Mouse (Mus musculus): ENCODE measurements around the gene Spice1. TPM values are rescaled to one million over a fixed set of nuclear protein-coding genes. Genes with fewer than 3 reads are reported as not detected.

The Spice1 gene
- total RNA-seq, 2 experiments from 2014 or later, result 12.7 to 14.8 TPM

Other genes starting within 250 kb of the Spice1 start
- gene Atp6v1a, start 207.4 kb upstream of the Spice1 start, total RNA-seq (2015), result 84.2 and 92.1 TPM in 2 replicates
- 111 and 131 TPM in 2 replicates for gene Atp6v1a, start 207.4 kb upstream of the Spice1 start, total RNA-seq (2017)
- gene Naa50, start 207.3 kb upstream of the Spice1 start, total RNA-seq (2015), result 66.0 and 77.7 TPM in 2 replicates
- gene Naa50, start 207.3 kb upstream of the Spice1 start, total RNA-seq (2017), result 49.4 and 59.2 TPM in 2 replicates
- 36.9 and 41.7 TPM in 2 replicates for gene Usf3, start 173.9 kb upstream of the Spice1 start, total RNA-seq (2015)
- gene Usf3, start 173.9 kb upstream of the Spice1 start, total RNA-seq (2017), result 13.9 and 17.6 TPM in 2 replicates
- gene Sidt1, start 13.9 kb upstream of the Spice1 start, total RNA-seq (2015), result 0.07 and 1.5 TPM in 2 replicates
- gene Sidt1, start 13.9 kb upstream of the Spice1 start, total RNA-seq (2017), result 0.29 and 0.73 TPM in 2 replicates
- not detected in 2 replicates for gene Cfap44, start 47.7 kb downstream of the Spice1 start, total RNA-seq (2015)
- 0.07 TPM in 1 of 2 replicates, not detected in the other for gene Cfap44, start 47.7 kb downstream of the Spice1 start, total RNA-seq (2017)
- gene Boc, start 211.8 kb downstream of the Spice1 start, total RNA-seq (2015), result 0.07 TPM in 1 of 2 replicates, not detected in the other
- gene Boc, start 211.8 kb downstream of the Spice1 start, total RNA-seq (2017), result not detected in 2 replicates

Measured in megakaryocyte, adult 5-6 weeks (primary cell).